Mouse (Mus musculus): ENCODE results near the gene Prl3c1.

DNA sequence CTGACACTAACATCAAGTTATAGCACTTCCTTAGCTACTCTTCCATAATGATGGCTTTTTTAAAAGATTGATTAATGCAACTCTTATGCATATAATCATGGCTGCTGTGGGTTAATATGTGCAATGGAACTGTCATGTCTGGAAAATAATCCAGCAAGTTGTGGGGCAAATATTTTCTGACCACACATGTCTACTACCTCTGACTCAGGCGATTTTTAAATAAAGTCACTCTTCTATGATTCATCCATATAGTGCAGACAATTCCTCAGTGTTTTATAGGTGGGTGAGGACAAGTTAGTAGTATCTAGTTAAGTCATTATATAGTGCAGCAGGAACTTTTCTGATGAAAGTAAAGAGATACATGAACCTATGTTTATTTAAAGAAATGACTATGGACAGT, 48.2 kb upstream of the Prl3c1 start:
- TF ChIP-seq CTCF (conservative IDR thresholded peaks at IDR 0.05; ENCODE audit: low read length) (no peak), POU5F1 (IDR thresholded peaks at IDR 0.05; ENCODE audit: borderline replicate concordance, low read length) (no peak)

Measured in E14TG2a.4 (cell line).